Mouse (Mus musculus) forebrain, embryonic 16.5 days (tissue): ENCODE data around the gene Poll. TPM values are rescaled to one million over a fixed set of nuclear protein-coding genes. Genes with fewer than 3 reads are reported as not detected.

Experiments
- ATAC-seq: fragments of 200-750 bp; cut with Nextera tagmentation; 2 replicates; pipeline ENCODE4 v1.8.0; 2017; ENCODE audit warnings: mild to moderate bottlenecking, moderate library complexity
- H3K27ac ChIP-seq: fragments of 300-500 bp; sonication (generic); 2 replicates; pipeline ENCODE4 v1.5.1; 2014; ENCODE audit warnings: low read length, control low read depth
- H3K27me3 ChIP-seq: fragments of 300-500 bp; sonication (generic); replicated peaks from 2 replicates; pipeline ENCODE4 v1.6.1; 2014; ENCODE audit warnings: low read length; ENCODE audit not compliant: control insufficient read depth, insufficient read depth
- H3K36me3 ChIP-seq: fragments of 300-500 bp; sonication (generic); 2 replicates; pipeline ENCODE4 v1.6.1; 2014; ENCODE audit not compliant: control insufficient read depth, insufficient read depth
- H3K4me1 ChIP-seq: fragments of 300-500 bp; sonication (generic); replicated peaks from 2 replicates; pipeline ENCODE4 v1.6.1; 2014; ENCODE audit warnings: low read length; ENCODE audit not compliant: control insufficient read depth, insufficient read depth
- H3K4me2 ChIP-seq: fragments of 300-500 bp; sonication (generic); 2 replicates; pipeline ENCODE4 v1.6.1; 2014; ENCODE audit warnings: mild to moderate bottlenecking, low read length, control low read depth
- H3K4me3 ChIP-seq: fragments of 300-500 bp; sonication (generic); replicated peaks from 2 replicates; pipeline ENCODE4 v1.5.1; 2014; ENCODE audit warnings: mild to moderate bottlenecking, low read length, control low read depth
- H3K9ac ChIP-seq: fragments of 300-500 bp; sonication (generic); replicated peaks from 2 replicates; pipeline ENCODE4 v1.6.1; 2014; ENCODE audit warnings: low read depth, low read length, control low read depth
- H3K9me3 ChIP-seq: fragments of 300-500 bp; sonication (generic); 2 replicates; pipeline ENCODE4 v1.6.1; 2016; ENCODE audit warnings: low read length; ENCODE audit not compliant: control insufficient read depth
- WGBS: fragments of 180-500 bp; shearing (Covaris S2); extraction: QIAGEN DNeasy Blood & Tissue Kit; methylation state at CpG from one replicate; pipeline ENCODE4 v1.1.7; 2014; 5-methylcytosine and 5-hydroxymethylcytosine counted together
- polyA plus RNA-seq: library from polyadenylated mRNA; unstranded; fragments of >200 nt; fragmentation: Nextera tagmentation; extraction: Ambion mirVana; gene quantifications from 2 replicates; pipeline ENCODE4 v1.2.1, GENCODE M21; 2015

Poll gene
- polyA plus RNA-seq, 1 experiment from 2014 or later: 12.8 TPM

GRCm38 (mm10) chr19:45530200-45530995 lies 29.9 kb downstream of the Poll start:
- H3K9me3 ChIP-seq: no peaks in the 10 kb centered on the region
- no peak overlapping the region for H3K9ac ChIP-seq
- no peak for ATAC-seq
- H3K36me3 ChIP-seq: peaks cover 12% of the 10 kb centered on the region; the same call in 1 of the 2 replicates
- no peak overlapping the region for H3K27ac ChIP-seq
- H3K4me3 ChIP-seq: no peak overlapping the region
- H3K4me2 ChIP-seq: no peak overlapping the region
- WGBS: 87% methylated on average over 15 of the region's 15 CpGs
- no peaks in the 10 kb centered on the region for H3K27me3 ChIP-seq
- H3K4me1 ChIP-seq: 0 out of 2 replicates have a peak, but pooled peaks cover 6% of the 10 kb centered on the region

DNA sequence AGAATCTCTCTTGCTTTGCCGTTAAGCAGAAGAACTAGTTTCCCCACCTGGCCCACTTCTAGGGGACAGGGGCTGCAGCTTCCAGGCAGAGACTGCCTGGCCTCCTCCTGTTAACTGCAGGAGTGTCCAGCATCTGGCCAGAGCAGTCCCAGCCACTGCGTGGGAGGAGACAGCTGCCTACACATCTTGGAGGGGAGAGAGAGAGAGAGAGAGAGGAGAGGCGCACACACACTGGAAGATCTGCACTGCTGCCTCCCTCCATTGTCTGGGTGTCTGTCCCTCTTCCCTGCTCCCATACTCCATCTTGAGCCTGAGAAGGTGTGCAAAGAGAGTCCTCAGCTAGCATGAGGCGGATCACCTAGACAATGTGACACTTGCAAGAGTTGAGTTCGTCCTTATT lies 31.0 kb downstream of the Poll start:
- H3K9me3 ChIP-seq: no peaks in the 10 kb centered on the region
- H3K4me3 ChIP-seq: no peak overlapping the region
- no peak overlapping the region for H3K27ac ChIP-seq
- no peaks in the 10 kb centered on the region for H3K27me3 ChIP-seq
- WGBS: 88% methylated on average over 5 of the region's 5 CpGs
- peaks cover 14% of the 10 kb centered on the region; the same call in 1 of the 2 replicates for H3K36me3 ChIP-seq
- 0 out of 2 replicates have a peak, but pooled peaks cover 3% of the 10 kb centered on the region for H3K4me1 ChIP-seq
- ATAC-seq: no peak
- no peak overlapping the region for H3K4me2 ChIP-seq
- no peak overlapping the region for H3K9ac ChIP-seq

DNA sequence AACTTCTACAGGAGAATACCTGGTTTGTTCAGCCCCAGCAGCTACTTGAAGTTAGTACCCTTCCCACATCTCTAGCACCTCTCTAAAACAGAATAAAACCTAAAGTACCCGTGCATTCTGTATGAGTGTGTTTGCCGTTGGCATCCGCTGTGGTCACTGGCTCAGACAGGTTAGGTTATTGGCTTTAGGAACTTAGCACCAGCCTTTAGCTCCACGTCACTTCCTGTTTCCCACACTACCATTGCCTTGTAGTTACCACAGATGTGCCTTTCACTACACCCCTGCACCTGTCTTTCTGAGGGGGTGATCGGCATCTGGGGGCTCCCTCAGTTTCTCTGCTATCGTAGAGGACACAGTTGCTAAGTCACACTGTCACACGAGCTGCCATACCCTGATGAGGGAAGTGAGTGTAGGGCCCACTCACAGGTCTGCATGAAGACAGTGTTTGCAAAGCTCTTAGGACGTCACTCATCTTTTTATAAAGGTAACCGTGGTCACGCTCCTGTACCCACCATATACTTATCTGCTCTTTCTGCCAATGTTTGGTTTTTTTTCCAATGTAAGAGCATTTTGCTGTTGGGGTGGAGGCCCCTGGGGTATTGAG lies 32.3 kb downstream of the Poll start:
- H3K4me2 ChIP-seq: no peak overlapping the region
- H3K27ac ChIP-seq: no peak overlapping the region
- no peaks in the 10 kb centered on the region for H3K9me3 ChIP-seq
- H3K9ac ChIP-seq: no peak overlapping the region
- H3K27me3 ChIP-seq: no peaks in the 10 kb centered on the region
- WGBS: 95% methylated on average over 10 of the region's 10 CpGs
- no peak overlapping the region for H3K4me3 ChIP-seq
- H3K4me1 ChIP-seq: no peaks in the 10 kb centered on the region
- H3K36me3 ChIP-seq: peaks cover 14% of the 10 kb centered on the region; the same call in 1 of the 2 replicates
- no peak for ATAC-seq

- no peaks in the 10 kb centered on the region for H3K27me3 ChIP-seq
- H3K27ac ChIP-seq: no peak overlapping the region
- peaks cover 14% of the 10 kb centered on the region; the same call in 1 of the 2 replicates for H3K36me3 ChIP-seq
- WGBS: 91% methylated on average over 7 of the region's 7 CpGs
- H3K9me3 ChIP-seq: no peaks in the 10 kb centered on the region
- ATAC-seq: no peak
- H3K9ac ChIP-seq: no peak overlapping the region
- no peak overlapping the region for H3K4me3 ChIP-seq
- H3K4me1 ChIP-seq: no peaks in the 10 kb centered on the region
- H3K4me2 ChIP-seq: no peak overlapping the region
Measured at GRCm38 (mm10) chr19:45527382-45527781, 32.9 kb downstream of the Poll start.

GRCm38 (mm10) chr19:45516264-45516663 lies 44.1 kb downstream of the Poll start:
- Histone ChIP-seq H3K9ac (no peak overlapping the region), H3K4me2 (no peak overlapping the region), H3K36me3 (peaks cover 9% of the 10 kb centered on the region), H3K4me3 (no peak overlapping the region), H3K27ac (no peak overlapping the region), H3K9me3 (no peaks in the 10 kb centered on the region), H3K4me1 (peaks cover 3% of the 10 kb centered on the region; the same call in 1 of the 2 replicates), H3K27me3 (no peaks in the 10 kb centered on the region)
- WGBS: 96% methylated on average over 12 of the region's 12 CpGs
- no peak for ATAC-seq

DNA sequence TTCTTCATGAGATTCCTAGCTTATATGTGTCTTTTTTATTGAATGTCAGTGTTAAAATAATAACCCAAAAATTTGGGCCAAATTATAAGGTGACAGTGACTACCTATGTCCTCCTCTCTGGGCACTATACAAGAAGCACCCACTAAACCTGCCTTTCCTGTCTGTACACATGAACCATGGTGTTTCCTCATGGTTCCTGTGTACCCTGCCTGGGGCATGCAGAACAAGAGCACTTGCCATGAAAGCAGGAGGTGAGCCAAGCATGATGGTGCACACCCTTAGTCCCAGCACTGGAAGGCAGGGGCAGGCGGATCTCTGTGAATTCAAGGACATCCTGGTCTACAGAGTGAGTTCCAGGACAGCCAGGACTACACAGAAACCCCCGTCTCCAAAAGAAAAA lies 45.0 kb downstream of the Poll start:
- Histone ChIP-seq H3K9ac (no peak overlapping the region), H3K27me3 (no peaks in the 10 kb centered on the region), H3K27ac (no peak overlapping the region), H3K4me2 (no peak overlapping the region), H3K36me3 (peaks cover 9% of the 10 kb centered on the region), H3K4me1 (peaks cover 4% of the 10 kb centered on the region; the same call in 1 of the 2 replicates), H3K4me3 (no peak overlapping the region), H3K9me3 (no peaks in the 10 kb centered on the region)
- no peak for ATAC-seq
- 94% methylated on average over 2 of the region's 2 CpGs for WGBS

- no peak for ATAC-seq
- no peak overlapping the region for H3K4me2 ChIP-seq
- H3K27me3 ChIP-seq: no peaks in the 10 kb centered on the region
- no peaks in the 10 kb centered on the region for H3K9me3 ChIP-seq
- H3K4me3 ChIP-seq: no peak overlapping the region
- H3K27ac ChIP-seq: 0 out of 2 replicates have a peak overlapping the region, but pooled peaks have one; percentile 8
- H3K36me3 ChIP-seq: peaks cover 3% of the 10 kb centered on the region
- 45% methylated on average over 4 of the region's 4 CpGs for WGBS
- H3K4me1 ChIP-seq: peaks cover 16% of the 10 kb centered on the region
- H3K9ac ChIP-seq: no peak overlapping the region
Measured at GRCm38 (mm10) chr19:45511406-45511805, 48.9 kb downstream of the Poll start.

- Histone ChIP-seq H3K4me1 (peaks cover 16% of the 10 kb centered on the region), H3K27me3 (no peaks in the 10 kb centered on the region), H3K9me3 (no peaks in the 10 kb centered on the region), H3K4me2 (no peak overlapping the region), H3K36me3 (no peaks in the 10 kb centered on the region), H3K4me3 (no peak overlapping the region), H3K27ac (no peak overlapping the region), H3K9ac (no peak overlapping the region)
- no peak for ATAC-seq
- 80% methylated on average over 3 of the region's 3 CpGs for whole genome bisulfite sequencing
Measured at GRCm38 (mm10) chr19:45510680-45511079, 49.7 kb downstream of the Poll start.

DNA sequence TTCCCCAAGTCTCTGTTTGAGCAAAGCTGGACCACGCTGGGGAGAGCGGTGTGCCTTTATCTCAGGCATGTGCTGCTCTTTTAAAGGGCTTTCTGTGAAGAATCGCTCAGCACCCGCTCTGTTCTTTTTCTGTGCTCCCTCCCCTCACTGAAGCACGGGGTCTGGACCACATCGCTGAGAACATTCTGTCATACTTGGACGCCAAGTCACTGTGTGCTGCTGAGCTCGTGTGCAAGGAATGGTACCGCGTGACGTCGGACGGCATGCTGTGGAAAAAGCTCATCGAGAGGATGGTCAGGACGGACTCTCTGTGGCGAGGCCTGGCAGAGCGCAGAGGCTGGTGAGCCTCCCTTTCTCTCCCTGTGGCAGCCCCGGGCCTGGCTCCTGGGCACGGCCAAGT lies 52.8 kb downstream of the Poll start:
- WGBS: 61% methylated on average over 19 of the region's 19 CpGs
- H3K4me1 ChIP-seq: peaks cover 16% of the 10 kb centered on the region
- no peak overlapping the region for H3K9ac ChIP-seq
- no peak overlapping the region for H3K4me2 ChIP-seq
- no peak overlapping the region for H3K27ac ChIP-seq
- H3K36me3 ChIP-seq: no peaks in the 10 kb centered on the region
- no peak overlapping the region for H3K4me3 ChIP-seq
- no peaks in the 10 kb centered on the region for H3K9me3 ChIP-seq
- no peak for ATAC-seq
- H3K27me3 ChIP-seq: no peaks in the 10 kb centered on the region
